Mouse (Mus musculus) cerebellum, adult 2 months (tissue): ENCODE results near the gene Rps24.
A peak's percentile ranks its signal among the peaks of the same experiment; 100 is the strongest.

ENCODE experiments used
- CTCF ChIP-seq: fragments of 200-500 bp; IDR thresholded peaks from 2 replicates; pipeline ENCODE4 v1.5.1; 2011; ENCODE audit warnings: low read depth, mild to moderate bottlenecking, control low read depth, low read length, moderate library complexity, borderline replicate concordance; ENCODE audit not compliant: insufficient read depth
- POLR2A ChIP-seq: fragments of 200-500 bp; IDR thresholded peaks from 2 replicates; pipeline ENCODE4 v1.6.1; 2011; ENCODE audit warnings: low read length, control low read depth, borderline replicate concordance; ENCODE audit not compliant: insufficient read depth

- peak; percentile 9; the same call in 1 of the 2 replicates for TF ChIP-seq CTCF
- TF ChIP-seq POLR2A: no peak
These were observed 57.1 kb downstream of the Rps24 start for GRCm38 (mm10) chr14:24544057-24544456.
